Comparison of ENCODE assay signal across 8 mouse cellular contexts in the genomic region with DNA sequence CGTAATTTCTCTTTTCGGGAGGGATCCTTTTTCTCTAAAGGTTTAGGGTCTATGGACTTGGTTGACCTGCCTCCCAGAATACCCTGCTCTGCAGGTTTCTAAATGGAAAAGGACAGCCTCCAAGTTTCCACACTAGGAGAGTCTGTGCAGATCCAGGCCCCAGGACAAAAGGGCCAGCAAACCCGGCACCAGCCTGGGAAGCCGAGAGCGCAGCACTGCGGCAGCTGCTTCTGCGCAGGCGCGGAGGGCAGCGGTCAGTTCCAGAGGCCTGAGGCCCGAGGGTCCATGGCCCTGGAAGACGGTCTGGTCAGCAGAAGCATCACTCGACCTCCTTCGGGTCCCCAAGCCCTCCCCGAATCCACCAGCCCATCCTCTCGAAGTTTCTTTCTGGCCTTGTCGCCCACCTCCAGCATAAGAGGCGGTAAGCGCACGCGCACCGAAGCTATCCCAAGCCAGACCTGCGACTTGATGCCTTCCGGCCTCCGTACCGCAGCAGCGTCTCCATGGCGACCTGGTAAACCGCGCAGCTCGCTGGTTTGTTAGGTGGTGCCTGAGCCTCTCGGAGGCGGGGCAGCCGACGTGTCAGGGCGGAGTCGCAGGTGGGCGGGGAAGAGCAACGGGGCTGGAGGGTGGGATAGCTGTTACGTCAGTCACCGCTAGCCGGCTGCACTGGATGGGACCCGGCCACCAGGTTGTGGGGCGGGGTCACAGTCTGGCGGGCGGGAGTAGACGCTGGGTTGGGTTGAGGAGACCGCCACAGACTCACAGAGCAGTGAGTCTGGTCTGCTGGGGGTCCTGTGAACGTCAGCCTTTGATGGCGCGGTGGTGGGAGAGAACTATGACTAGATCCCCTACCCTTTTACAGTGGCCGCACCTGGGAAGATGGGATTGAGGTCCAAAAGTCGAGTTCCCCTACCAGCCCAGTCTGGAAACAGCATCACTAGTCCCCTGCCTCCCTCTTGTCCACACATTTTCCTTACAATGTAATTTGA. TPM values are rescaled to one million over a fixed set of nuclear protein-coding genes. Genes with fewer than 3 reads are reported as not detected.
DNase-seq lines count a peak whose midpoint lies in the region; ATAC-seq lines count a peak whose summit lies in the region.

Gene Lrrc27, plus strand, starts transcription at position 235 of the 992 bp plus-strand sequence.
Gene Stk32c, minus strand, starts transcription at position 554 of the 992 bp plus-strand sequence.

- H3K4me2 ChIP-seq in hindbrain, embryonic 12.5 days (replicated peaks) = peak within 1 kb of the TSS; percentile 64

- WGBS in hindbrain, embryonic 12.5 days = 2% methylated on average over 53 of the region's 53 CpGs

- H3K4me1 ChIP-seq in hindbrain, embryonic 12.5 days = peaks cover 12% of the 10 kb centered on the region

- H3K9me3 ChIP-seq in hindbrain, embryonic 12.5 days (replicated peaks) = no peaks in the 10 kb centered on the region

- no peaks in the 10 kb centered on the region for H3K36me3 ChIP-seq in hindbrain, embryonic 12.5 days

- H3K27ac ChIP-seq in hindbrain, embryonic 12.5 days = peak within 1 kb of the TSS; percentile 89

- H3K4me3 ChIP-seq in hindbrain, embryonic 12.5 days = peak within 1 kb of the TSS; percentile 52

- H3K9ac ChIP-seq in hindbrain, embryonic 12.5 days = peak within 1 kb of the TSS; percentile 70

- peak; percentile 97 for ATAC-seq in hindbrain, embryonic 12.5 days (ENCODE audit: low FRiP score)

- DNase-seq in NIH3T3 (ENCODE audit: low read depth) = peak; percentile 98
- peak; percentile 96 to 99 for DNase-seq in cerebellum, postnatal 10 days
- DNase-seq in frontal cortex, postnatal 10 days (ENCODE audit: low spot score in 2 of 2) = peak; percentile 97
- DNase-seq in layer of hippocampus, postnatal 14 days (ENCODE audit: low spot score in 2 of 2) = peak; percentile 98 to 99
- peak; percentile 98 for DNase-seq in lung, postnatal 14 days
- DNase-seq in retina, adult 2 months (ENCODE audit: low read depth, low spot score) = peak; percentile 98
- peak; percentile 98 to 99 for DNase-seq in thymus, postnatal 36 days

- H3K27me3 ChIP-seq in hindbrain, embryonic 12.5 days = no peaks in the 10 kb centered on the region

RNA-seq across cellular contexts. Expression of gene Lrrc27, which starts in this region (rescaled TPM):
- polyA plus RNA-seq in hindbrain, embryonic 12.5 days (2016; fragmentation: Nextera tagmentation; extraction: Ambion mirVana) = 3.2 and 5.3 TPM in 2 replicates
- 1 to 10 TPM; 5.8 to 7.6 TPM for total RNA-seq in layer of hippocampus, postnatal 14 days (2021)

RNA-seq across cellular contexts. Expression of gene Stk32c, which starts in this region (rescaled TPM):
- 0.65 and 0.68 TPM in 2 replicates for polyA plus RNA-seq in hindbrain, embryonic 12.5 days (2016; fragmentation: Nextera tagmentation; extraction: Ambion mirVana)
- total RNA-seq in layer of hippocampus, postnatal 14 days (2021) = 10 to 100 TPM; 57.3 to 60.2 TPM

Comparison
In these comparisons a context has a peak if more than half of its experiments do, and no peak if none do; other contexts are left out.
1. Peak in every context shown above with its lines: DNase-seq, ATAC-seq, H3K4me3 ChIP-seq and H3K27ac ChIP-seq.